Mouse (Mus musculus) liver (tissue): ENCODE measurements around the gene Melk.

ENCODE experiments used
- DNase-seq: peaks from one replicate; pipeline ENCODE4 v3.0.0-alpha.2; 2020; ENCODE audit warnings: mixed read lengths

The Melk gene

DNA sequence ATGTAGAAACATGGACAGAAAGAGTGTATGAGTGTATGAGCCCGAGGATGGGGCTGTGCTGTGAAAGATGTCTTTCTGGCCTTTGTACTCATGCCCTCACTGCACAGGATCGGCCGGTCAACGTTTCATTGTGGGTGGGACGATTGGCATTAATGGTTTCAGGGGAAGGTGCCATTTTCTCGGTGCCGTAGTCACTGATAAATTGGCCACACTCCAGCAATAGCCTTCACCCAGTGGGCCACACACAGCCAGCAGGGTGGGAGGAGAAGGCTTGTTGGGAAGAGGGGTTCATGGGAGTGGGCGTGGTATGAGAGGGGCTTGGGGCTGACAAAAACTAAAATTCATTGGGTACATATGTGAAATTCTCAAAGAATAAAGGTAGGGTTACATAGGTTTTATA is 34.3 kb downstream of the Melk start:
- no peak for DNase-seq

DNA sequence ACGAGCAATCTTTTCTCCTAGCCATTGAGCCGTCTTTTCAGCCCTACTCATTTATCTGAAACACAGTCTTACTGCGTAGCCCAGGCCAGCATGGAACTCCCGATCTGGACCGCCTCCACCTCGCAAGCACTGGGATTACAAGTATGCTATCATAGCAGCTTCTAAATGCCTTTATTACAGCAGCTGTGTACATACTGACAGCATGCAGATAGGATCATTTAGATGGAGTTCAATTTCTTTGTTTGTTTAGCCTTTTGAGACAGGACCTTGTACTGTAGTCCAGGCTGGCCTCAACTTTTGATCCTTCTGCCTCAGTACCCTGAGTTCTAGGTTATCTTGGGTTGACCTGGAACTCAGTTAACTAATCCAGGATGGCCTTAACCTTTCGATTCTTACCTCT is 61.0 kb downstream of the Melk start:
- no peak for DNase-seq

DNA sequence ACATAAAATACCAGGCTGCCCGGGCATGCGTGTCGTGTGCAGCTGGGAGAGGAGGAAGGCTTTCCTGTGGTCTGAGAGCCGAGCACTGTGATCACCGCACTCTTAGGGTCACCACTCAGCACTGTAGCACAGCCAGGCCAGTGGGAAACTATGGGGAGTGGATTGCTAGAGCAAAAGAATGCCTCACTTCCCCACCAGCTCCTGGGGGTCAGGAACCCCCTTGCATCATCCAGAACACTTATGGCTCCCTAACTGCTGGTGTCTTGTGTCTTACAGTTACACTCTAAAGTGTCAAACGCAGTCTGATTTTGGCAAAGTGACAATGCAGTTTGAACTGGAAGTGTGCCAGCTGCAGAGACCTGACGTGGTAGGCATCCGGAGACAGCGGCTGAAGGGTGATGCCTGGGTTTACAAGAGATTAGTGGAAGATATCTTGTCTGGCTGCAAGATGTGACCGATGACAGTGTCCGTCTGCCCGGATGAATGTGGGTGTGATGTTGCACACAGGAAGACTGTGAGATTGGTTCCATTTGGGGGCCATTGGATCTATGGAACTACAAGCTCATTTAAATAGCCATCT is 62.8 kb downstream of the Melk start:
- no peak for DNase-seq

DNA sequence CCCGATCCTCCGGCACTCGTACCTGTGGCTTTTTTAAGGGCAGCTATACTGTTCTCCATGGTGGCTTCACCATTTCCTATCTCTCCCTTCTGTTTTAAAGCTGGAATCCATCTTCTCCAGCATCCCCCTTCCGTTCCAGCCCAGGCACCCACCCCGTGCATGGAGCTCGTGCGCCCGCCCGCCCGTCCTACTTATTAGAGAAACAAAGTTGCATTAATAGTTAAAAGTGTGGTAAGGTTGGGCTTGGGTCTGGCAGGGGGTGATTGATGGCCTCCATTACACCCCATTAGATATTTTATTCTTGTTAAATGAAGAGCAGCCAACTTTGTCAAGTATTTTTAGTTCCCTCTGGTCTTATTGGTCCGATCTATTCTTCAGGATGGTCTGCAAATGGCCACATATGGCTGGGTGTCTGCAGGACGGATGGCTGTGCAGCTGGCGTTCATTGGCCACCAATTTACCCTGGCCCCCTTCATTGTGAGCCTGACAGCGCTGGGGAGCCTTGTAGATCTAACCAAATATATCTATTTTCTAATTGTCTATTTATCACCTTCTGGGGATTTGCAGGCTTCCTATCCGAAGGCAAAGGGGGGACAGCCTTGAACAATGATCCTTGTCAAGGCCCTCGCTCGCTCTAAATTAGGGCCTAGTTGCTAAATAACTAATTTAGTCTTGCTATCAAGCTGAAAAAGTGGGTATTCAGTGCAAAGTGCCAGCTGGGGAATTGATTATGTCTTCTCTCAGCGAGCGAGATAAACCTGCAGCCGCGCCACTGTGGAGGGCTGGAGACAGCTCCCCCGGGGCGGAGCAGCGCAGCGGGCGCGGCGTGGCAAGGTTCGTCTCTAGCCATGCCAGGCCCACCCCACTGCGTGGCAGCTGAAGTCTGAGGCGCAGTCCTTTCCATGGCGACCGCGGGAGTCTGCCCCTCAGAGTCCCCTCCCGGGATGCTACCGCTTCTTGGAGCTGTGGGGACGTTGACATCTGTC is 91.8 kb downstream of the Melk start:
- no peak for DNase-seq

DNA sequence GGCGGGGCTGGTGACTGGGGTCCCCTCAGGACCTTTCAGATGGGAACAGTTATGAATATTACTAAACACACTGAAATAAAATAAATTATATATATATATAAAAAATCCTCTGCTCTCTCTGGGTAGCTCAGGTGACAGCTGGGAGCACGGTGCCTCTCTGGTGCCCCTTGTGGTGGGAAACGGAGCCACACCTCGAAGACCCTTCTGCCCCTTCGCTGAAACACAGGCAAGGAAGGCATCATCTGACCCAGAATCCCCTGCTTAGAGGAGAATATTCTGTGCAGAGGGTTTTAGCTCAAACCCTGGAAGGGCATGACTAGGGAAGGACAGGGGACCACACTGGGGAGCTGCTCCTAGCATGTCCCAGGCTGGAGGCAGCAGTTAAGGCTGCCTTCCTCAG is 101.9 kb downstream of the Melk start:
- DNase-seq: peak; percentile 21

DNA sequence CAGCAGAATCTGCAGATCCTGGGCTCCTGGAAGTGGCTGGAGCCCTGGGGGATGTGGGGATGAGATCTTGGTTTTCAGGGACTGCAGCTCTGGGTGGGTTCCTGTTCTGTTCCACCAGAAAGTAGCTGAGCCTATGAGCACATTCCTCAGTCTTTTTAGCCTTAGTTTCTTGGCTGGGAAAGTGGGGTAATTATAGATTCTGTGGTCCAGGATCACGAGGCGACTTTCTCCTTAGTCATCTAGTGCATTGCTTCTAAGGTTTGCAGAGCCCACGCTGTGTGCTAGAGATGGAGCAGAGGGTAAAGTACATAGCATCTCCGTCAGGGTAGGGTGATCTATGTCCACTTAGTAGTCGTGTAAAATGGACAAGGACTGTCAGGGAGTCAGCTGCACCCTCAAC is 103.8 kb downstream of the Melk start:
- no peak for DNase-seq
